In the genomic region with DNA sequence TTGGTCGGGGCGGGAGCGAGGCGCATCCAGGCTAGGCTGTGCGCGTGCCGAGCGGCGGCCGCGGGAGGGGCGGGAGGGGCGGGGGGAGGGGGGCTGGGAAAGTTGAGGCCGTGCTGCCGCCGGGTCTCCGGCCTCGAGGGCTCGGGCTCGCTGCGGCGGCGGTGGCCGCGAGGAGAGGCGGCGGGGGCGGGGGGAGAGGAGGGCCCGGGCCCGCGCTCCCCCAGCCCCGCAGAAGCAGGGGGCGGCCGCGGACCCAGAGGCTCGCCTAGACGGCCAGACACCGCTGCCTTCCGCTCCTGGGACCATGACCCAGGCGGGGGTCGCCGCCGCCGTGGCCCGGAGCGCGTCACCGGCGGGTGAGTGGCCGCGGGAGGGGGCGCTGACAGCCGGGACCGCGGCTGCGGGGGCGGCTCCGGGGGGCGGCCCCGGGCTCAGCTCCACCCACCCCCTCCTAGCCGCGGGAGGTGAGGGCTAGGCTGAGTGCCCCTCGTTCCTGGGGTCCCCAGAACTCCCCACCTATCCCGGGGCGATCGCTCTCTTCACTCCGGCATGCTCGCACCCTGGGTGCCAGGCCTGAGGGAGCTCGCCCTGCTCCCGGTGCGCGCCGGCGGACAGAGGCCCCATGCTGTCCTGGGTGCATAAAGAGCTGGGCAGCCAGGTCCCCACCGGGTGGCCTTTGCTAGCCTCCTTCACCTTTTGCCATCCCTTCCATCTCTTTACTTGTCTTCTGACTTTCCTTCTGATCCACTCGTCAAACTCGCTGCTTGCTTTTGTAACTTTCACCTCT, we compare ENCODE assay signal across 8 mouse cellular contexts. TPM values are rescaled to one million over a fixed set of nuclear protein-coding genes. Genes with fewer than 3 reads are reported as not detected.
DNase-seq lines count a peak whose midpoint lies in the region; ATAC-seq lines count a peak whose summit lies in the region.

A gene (plus strand): TSS at position 92 of the 787 bp plus-strand sequence.

- under 1% methylated on average over 73 of the region's 77 CpGs for WGBS in embryonic facial prominence, embryonic 10.5 days
- 1% methylated on average over 56 of the region's 77 CpGs for WGBS in intestine, embryonic 16.5 days

- peak within 1 kb of the TSS; percentile 97 for H3K27ac ChIP-seq in embryonic facial prominence, embryonic 10.5 days (replicated peaks)
- H3K27ac ChIP-seq in intestine, embryonic 16.5 days (ENCODE audit: low read length) = peak within 1 kb of the TSS; percentile 97

- peak within 1 kb of the TSS; percentile 97 for H3K9ac ChIP-seq in intestine, embryonic 16.5 days (ENCODE audit: low read depth, low read length)

- peaks cover under 1% of the 10 kb centered on the region; the same call in 1 of the 2 replicates for H3K36me3 ChIP-seq in embryonic facial prominence, embryonic 10.5 days (replicated peaks)
- no peaks in the 10 kb centered on the region for H3K36me3 ChIP-seq in intestine, embryonic 16.5 days (ENCODE audit: control insufficient read depth, insufficient read depth, low read length)

- peak within 1 kb of the TSS; percentile 94 for H3K4me3 ChIP-seq in embryonic facial prominence, embryonic 10.5 days
- peak within 1 kb of the TSS; percentile 88 for H3K4me3 ChIP-seq in intestine, embryonic 16.5 days (ENCODE audit: low read length)

- intact Hi-C loops in left cerebral cortex, postnatal 4 days (cut with DNase I) = no loop called here

- H3K4me2 ChIP-seq in intestine, embryonic 16.5 days (ENCODE audit: low read depth, low read length) = peak within 1 kb of the TSS; percentile 81

- peak; percentile 39 for ATAC-seq in granulocyte monocyte progenitor cell, adult 5-6 weeks (replicated peaks; ENCODE audit: poor library complexity, severe bottlenecking)
- ATAC-seq in intestine, embryonic 16.5 days = peak; percentile 62

- H3K4me1 ChIP-seq in embryonic facial prominence, embryonic 10.5 days = peaks cover 18% of the 10 kb centered on the region
- peaks cover 15% of the 10 kb centered on the region for H3K4me1 ChIP-seq in intestine, embryonic 16.5 days (ENCODE audit: control insufficient read depth, insufficient read depth, low read length)

- no peaks in the 10 kb centered on the region for H3K27me3 ChIP-seq in embryonic facial prominence, embryonic 10.5 days (replicated peaks; ENCODE audit: low read depth, poor library complexity, severe bottlenecking)
- no peaks in the 10 kb centered on the region for H3K27me3 ChIP-seq in intestine, embryonic 16.5 days (replicated peaks; ENCODE audit: control insufficient read depth, insufficient read depth, low read length)

- H3K9me3 ChIP-seq in embryonic facial prominence, embryonic 10.5 days = no peaks in the 10 kb centered on the region
- H3K9me3 ChIP-seq in intestine, embryonic 16.5 days (ENCODE audit: control insufficient read depth, low read length) = no peaks in the 10 kb centered on the region

- peak; percentile 52 for DNase-seq in layer of hippocampus, adult 11-12 months (ENCODE audit: low spot score)
- DNase-seq in layer of hippocampus, adult 9-10 months (ENCODE audit: low spot score) = no peak
- no peak for DNase-seq in embryonic facial prominence, embryonic 10.5 days (ENCODE audit: low spot score)
- DNase-seq in left cerebral cortex, postnatal 4 days = peak; percentile 47
- peak; percentile 24 for DNase-seq in mesoderm, embryonic 11.5 days (ENCODE audit: low read depth, low spot score)
- peak; percentile 51 for DNase-seq in spleen, adult 12 weeks (ENCODE audit: low spot score)

RNA-seq across cellular contexts. Expression of the gene that starts here (rescaled TPM):
- 2.6 TPM in 2 replicates for polyA plus RNA-seq in embryonic facial prominence, embryonic 10.5 days (2016; fragmentation: Nextera tagmentation; extraction: Ambion mirVana)
- 19.0 and 21.3 TPM in 2 replicates for total RNA-seq in granulocyte monocyte progenitor cell, adult 5-6 weeks (2014; fragmentation: Nextera tagmentation)
- 9.1 and 10.2 TPM in 2 replicates for total RNA-seq in granulocyte monocyte progenitor cell, adult 5-6 weeks (2017)
- polyA plus RNA-seq in intestine, embryonic 16.5 days (2015; fragmentation: Nextera tagmentation; extraction: Ambion mirVana) = 2.0 and 2.3 TPM in 2 replicates
- total RNA-seq in left cerebral cortex, postnatal 4 days (2021) = 10 to 100 TPM; 27.7 to 27.9 TPM

Comparison
In these comparisons a context has a peak if more than half of its experiments do, and no peak if none do; other contexts are left out.
1. DNase-seq: peak in layer of hippocampus, adult 11-12 months (single experiment), left cerebral cortex, postnatal 4 days (single experiment), mesoderm, embryonic 11.5 days (single experiment) and spleen, adult 12 weeks (single experiment); none in layer of hippocampus, adult 9-10 months (single experiment) and embryonic facial prominence, embryonic 10.5 days (single experiment).